Mouse (Mus musculus) midbrain, embryonic 16.5 days (tissue): ENCODE measurements around the gene Mamdc2. TPM values are rescaled to one million over a fixed set of nuclear protein-coding genes. Genes with fewer than 3 reads are reported as not detected.

ENCODE experiments used
- ATAC-seq: fragments of 200-750 bp; cut with Nextera tagmentation; 2 replicates; pipeline ENCODE4 v1.8.0; 2017; ENCODE audit warnings: moderate TSS enrichment
- H3K27ac ChIP-seq: fragments of 300-500 bp; sonication (generic); 2 replicates; pipeline ENCODE4 v1.5.1; 2014; ENCODE audit warnings: mild to moderate bottlenecking, low read length, mixed read lengths
- H3K27me3 ChIP-seq: fragments of 300-500 bp; sonication (generic); 2 replicates; pipeline ENCODE4 v1.6.1; 2014; ENCODE audit warnings: low read depth, low read length, mixed read lengths; ENCODE audit not compliant: control insufficient read depth, insufficient read depth
- H3K36me3 ChIP-seq: fragments of 300-500 bp; sonication (generic); 2 replicates; pipeline ENCODE4 v1.6.1; 2014; ENCODE audit warnings: mild to moderate bottlenecking, low read length, moderate library complexity, mixed read lengths; ENCODE audit not compliant: control insufficient read depth, insufficient read depth
- H3K4me1 ChIP-seq: fragments of 300-500 bp; sonication (generic); 2 replicates; pipeline ENCODE4 v1.6.1; 2014; ENCODE audit warnings: mild to moderate bottlenecking, low read length, mixed read lengths; ENCODE audit not compliant: control insufficient read depth, insufficient read depth
- H3K4me2 ChIP-seq: fragments of 300-500 bp; sonication (generic); 2 replicates; pipeline ENCODE4 v1.6.1; 2014; ENCODE audit warnings: mild to moderate bottlenecking, low read length, mixed read lengths
- H3K4me3 ChIP-seq: fragments of 300-500 bp; sonication (generic); 2 replicates; pipeline ENCODE4 v1.5.1; 2014; ENCODE audit warnings: low read depth, mild to moderate bottlenecking, low read length, moderate library complexity, mixed read lengths
- H3K9ac ChIP-seq: fragments of 300-500 bp; sonication (generic); 2 replicates; pipeline ENCODE4 v1.6.1; 2014; ENCODE audit warnings: low read depth, low read length, mixed read lengths
- H3K9me3 ChIP-seq: fragments of 300-500 bp; sonication (generic); replicated peaks from 2 replicates; pipeline ENCODE4 v1.6.1; 2014; ENCODE audit warnings: mild to moderate bottlenecking, low read length, mixed read lengths; ENCODE audit not compliant: control insufficient read depth, poor library complexity, severe bottlenecking
- WGBS: fragments of 180-500 bp; shearing (Covaris S2); extraction: QIAGEN DNeasy Blood & Tissue Kit; methylation state at CpG from one replicate; pipeline ENCODE4 v1.1.7; 2014; 5-methylcytosine and 5-hydroxymethylcytosine counted together
- polyA plus RNA-seq: library from polyadenylated mRNA; unstranded; fragments of >200 nt; fragmentation: Nextera tagmentation; extraction: Ambion mirVana; gene quantifications from 2 replicates; pipeline ENCODE4 v1.2.1, GENCODE M21; 2015

Gene Mamdc2
- polyA plus RNA-seq, 1 experiment from 2014 or later, result 4.2 TPM

- Histone ChIP-seq H3K4me1 (no peaks in the 10 kb centered on the region), H3K4me3 (no peak overlapping the region), H3K36me3 (no peaks in the 10 kb centered on the region), H3K9ac (no peak overlapping the region), H3K27ac (no peak overlapping the region), H3K4me2 (no peak overlapping the region), H3K27me3 (no peaks in the 10 kb centered on the region), H3K9me3 (no peaks in the 10 kb centered on the region)
- 69% methylated on average over 5 of the region's 5 CpGs for WGBS
- ATAC-seq, result no peak
Observed at GRCm38 (mm10) chr19:23400485-23400884, 47.8 kb downstream of the Mamdc2 start.

GRCm38 (mm10) chr19:23395956-23396355 lies 52.3 kb downstream of the Mamdc2 start:
- 46% methylated on average over 2 of the region's 2 CpGs for WGBS
- Histone ChIP-seq H3K4me1 (no peaks in the 10 kb centered on the region), H3K27ac (no peak overlapping the region), H3K4me2 (no peak overlapping the region), H3K9ac (no peak overlapping the region), H3K36me3 (no peaks in the 10 kb centered on the region), H3K4me3 (no peak overlapping the region), H3K9me3 (no peaks in the 10 kb centered on the region), H3K27me3 (no peaks in the 10 kb centered on the region)
- no peak for ATAC-seq

GRCm38 (mm10) chr19:23394597-23394996 lies 53.6 kb downstream of the Mamdc2 start:
- no peaks in the 10 kb centered on the region for H3K4me1 ChIP-seq
- H3K9ac ChIP-seq, result no peak overlapping the region
- no peaks in the 10 kb centered on the region for H3K9me3 ChIP-seq
- WGBS, result 63% methylated on average over 1 of the region's 1 CpGs
- no peak overlapping the region for H3K4me3 ChIP-seq
- ATAC-seq, result no peak
- no peaks in the 10 kb centered on the region for H3K36me3 ChIP-seq
- H3K4me2 ChIP-seq, result no peak overlapping the region
- H3K27me3 ChIP-seq, result no peaks in the 10 kb centered on the region
- no peak overlapping the region for H3K27ac ChIP-seq

GRCm38 (mm10) chr19:23388862-23389272 lies 59.4 kb downstream of the Mamdc2 start:
- no peaks in the 10 kb centered on the region for H3K9me3 ChIP-seq
- H3K27ac ChIP-seq, result 0 out of 2 replicates have a peak overlapping the region, but pooled peaks have one; percentile 18
- H3K9ac ChIP-seq, result no peak overlapping the region
- no peaks in the 10 kb centered on the region for H3K36me3 ChIP-seq
- no peak overlapping the region for H3K4me2 ChIP-seq
- ATAC-seq, result peak; percentile 83
- no peaks in the 10 kb centered on the region for H3K27me3 ChIP-seq
- peaks cover 4% of the 10 kb centered on the region for H3K4me1 ChIP-seq
- WGBS, result 12% methylated on average over 4 of the region's 4 CpGs
- no peak overlapping the region for H3K4me3 ChIP-seq

- H3K9me3 ChIP-seq, result no peaks in the 10 kb centered on the region
- 0 out of 2 replicates have a peak overlapping the region, but pooled peaks have one; percentile 18 for H3K27ac ChIP-seq
- H3K27me3 ChIP-seq, result no peaks in the 10 kb centered on the region
- peaks cover 4% of the 10 kb centered on the region for H3K4me1 ChIP-seq
- no peaks in the 10 kb centered on the region for H3K36me3 ChIP-seq
- H3K9ac ChIP-seq, result no peak overlapping the region
- WGBS, result 34% methylated on average over 7 of the region's 7 CpGs
- H3K4me3 ChIP-seq, result no peak overlapping the region
- peak; percentile 64; the same call in 1 of the 2 replicates for ATAC-seq
- no peak overlapping the region for H3K4me2 ChIP-seq
Observed at GRCm38 (mm10) chr19:23388083-23388861, 60.0 kb downstream of the Mamdc2 start.

GRCm38 (mm10) chr19:23382396-23382795 lies 65.8 kb downstream of the Mamdc2 start:
- Histone ChIP-seq H3K27ac (no peak overlapping the region), H3K9ac (no peak overlapping the region), H3K27me3 (no peaks in the 10 kb centered on the region), H3K4me3 (no peak overlapping the region), H3K4me1 (no peaks in the 10 kb centered on the region), H3K36me3 (no peaks in the 10 kb centered on the region), H3K9me3 (no peaks in the 10 kb centered on the region), H3K4me2 (no peak overlapping the region)
- ATAC-seq, result no peak
- WGBS, result 86% methylated on average over 2 of the region's 2 CpGs

- WGBS, result 97% methylated on average over 4 of the region's 4 CpGs
- ATAC-seq, result no peak
Observed at GRCm38 (mm10) chr19:23380968-23381367, 67.3 kb downstream of the Mamdc2 start.

GRCm38 (mm10) chr19:23379752-23380504 lies 68.3 kb downstream of the Mamdc2 start:
- Histone ChIP-seq H3K4me1 (peaks cover 9% of the 10 kb centered on the region), H3K4me2 (no peak overlapping the region), H3K27me3 (no peaks in the 10 kb centered on the region), H3K9ac (no peak overlapping the region), H3K27ac (no peak overlapping the region), H3K9me3 (no peaks in the 10 kb centered on the region), H3K36me3 (no peaks in the 10 kb centered on the region), H3K4me3 (no peak overlapping the region)
- 86% methylated on average over 8 of the region's 8 CpGs for WGBS
- ATAC-seq, result no peak

More at GRCm38 (mm10) chr19:23380968-23381367, 67.3 kb downstream of the Mamdc2 start:
- Histone ChIP-seq H3K9ac (no peak overlapping the region), H3K27me3 (no peaks in the 10 kb centered on the region), H3K9me3 (no peaks in the 10 kb centered on the region), H3K36me3 (no peaks in the 10 kb centered on the region), H3K4me2 (no peak overlapping the region), H3K4me3 (no peak overlapping the region), H3K4me1 (peaks cover 9% of the 10 kb centered on the region), H3K27ac (no peak overlapping the region)
